In the genomic region with DNA sequence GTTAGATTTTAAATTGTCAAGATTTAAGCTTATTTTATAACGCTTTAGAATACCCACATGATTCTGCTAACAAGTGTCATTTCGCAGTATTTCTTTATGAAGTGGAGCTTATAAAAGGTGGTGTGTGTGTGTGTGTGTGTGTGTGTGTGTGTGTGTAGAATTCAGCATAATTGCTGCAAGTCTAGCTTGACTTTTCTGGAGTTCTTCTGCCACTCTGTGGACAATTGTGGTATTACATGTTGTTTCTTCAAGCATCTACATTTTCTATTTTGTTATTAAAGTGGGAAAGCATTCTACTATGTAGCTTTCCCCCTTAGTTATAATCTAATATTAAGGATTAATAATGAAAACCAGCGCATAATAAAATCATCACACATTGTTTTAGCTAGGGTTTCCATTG, we compare ENCODE assay signal across 9 mouse cellular contexts.
A peak's percentile ranks its signal among the peaks of the same experiment; 100 is the strongest.
DNase-seq lines count a peak whose midpoint lies in the region; ATAC-seq and TF ChIP-seq lines count a peak whose summit lies in the region.
"Had no signal": no experiment of that assay in that cellular context is flagged by ENCODE, and none has a peak within 500 bp of the region (broad histone marks: within the 10 kb centered on the region; RNA-seq: fewer than 3 reads in every experiment).

No protein-coding gene starts in this region.

- ATAC-seq in liver, postnatal 0 days: no peak
- no peak for ATAC-seq in liver, embryonic 11.5 days (replicated peaks; ENCODE audit: low FRiP score)
- ATAC-seq in intestine, embryonic 16.5 days: 0 out of 2 replicates have a peak, but pooled peaks have one; percentile 11
- ATAC-seq in forebrain, embryonic 12.5 days (ENCODE audit: low FRiP score): no peak

- no peaks in the 10 kb centered on the region for H3K36me3 ChIP-seq in liver, postnatal 0 days (replicated peaks; ENCODE audit: insufficient read depth, low read length)
- H3K36me3 ChIP-seq in liver, embryonic 11.5 days (ENCODE audit: control insufficient read depth, insufficient read depth, low read length): no peaks in the 10 kb centered on the region
- no peaks in the 10 kb centered on the region for H3K36me3 ChIP-seq in intestine, embryonic 16.5 days (ENCODE audit: control insufficient read depth, insufficient read depth, low read length)
- H3K36me3 ChIP-seq in forebrain, embryonic 12.5 days (replicated peaks): no peaks in the 10 kb centered on the region
- H3K36me3 ChIP-seq: heart, embryonic 13.5 days had no signal

- H3K27ac ChIP-seq in liver, postnatal 0 days (ENCODE audit: low read depth): no peak overlapping the region
- no peak overlapping the region for H3K27ac ChIP-seq in liver, embryonic 11.5 days (ENCODE audit: low read depth, low read length)
- H3K27ac ChIP-seq in intestine, embryonic 16.5 days (ENCODE audit: low read length): no peak overlapping the region
- H3K27ac ChIP-seq in forebrain, embryonic 12.5 days: no peak overlapping the region
- H3K27ac ChIP-seq: heart, embryonic 13.5 days had no signal

- H3K27me3 ChIP-seq in liver, postnatal 0 days (ENCODE audit: insufficient read depth, low read length): no peaks in the 10 kb centered on the region
- no peaks in the 10 kb centered on the region for H3K27me3 ChIP-seq in liver, embryonic 11.5 days (replicated peaks; ENCODE audit: control insufficient read depth, insufficient read depth, low read length)
- no peaks in the 10 kb centered on the region for H3K27me3 ChIP-seq in intestine, embryonic 16.5 days (replicated peaks; ENCODE audit: control insufficient read depth, insufficient read depth, low read length)
- H3K27me3 ChIP-seq in forebrain, embryonic 12.5 days: no peaks in the 10 kb centered on the region
- H3K27me3 ChIP-seq: heart, embryonic 13.5 days had no signal

- no peak overlapping the region for H3K4me2 ChIP-seq in liver, postnatal 0 days (ENCODE audit: low read depth, low read length)
- H3K4me2 ChIP-seq in liver, embryonic 11.5 days: no peak overlapping the region
- H3K4me2 ChIP-seq in intestine, embryonic 16.5 days (ENCODE audit: low read depth, low read length): no peak overlapping the region
- no peak overlapping the region for H3K4me2 ChIP-seq in forebrain, embryonic 12.5 days
- H3K4me2 ChIP-seq: heart, embryonic 13.5 days had no signal

- no peak for TF ChIP-seq EP300 in liver, postnatal 0 days (IDR thresholded peaks at IDR 0.05; ENCODE audit: low read depth)

- peak; percentile 70 for TF ChIP-seq CTCF in liver, postnatal 0 days (IDR thresholded peaks at IDR 0.05; ENCODE audit: low read depth)

- H3K4me1 ChIP-seq in liver, postnatal 0 days (ENCODE audit: insufficient read depth): no peaks in the 10 kb centered on the region
- H3K4me1 ChIP-seq in liver, embryonic 11.5 days (replicated peaks; ENCODE audit: control insufficient read depth, insufficient read depth, low read length): no peaks in the 10 kb centered on the region
- peaks cover 3% of the 10 kb centered on the region; the same call in 1 of the 2 replicates for H3K4me1 ChIP-seq in intestine, embryonic 16.5 days (ENCODE audit: control insufficient read depth, insufficient read depth, low read length)
- peaks cover 40% of the 10 kb centered on the region for H3K4me1 ChIP-seq in forebrain, embryonic 12.5 days

- no peak overlapping the region for H3K4me3 ChIP-seq in liver, postnatal 0 days (ENCODE audit: low read depth, low read length)
- H3K4me3 ChIP-seq in liver, embryonic 11.5 days (ENCODE audit: low read depth, low read length): no peak overlapping the region
- H3K4me3 ChIP-seq in intestine, embryonic 16.5 days (ENCODE audit: low read length): no peak overlapping the region
- H3K4me3 ChIP-seq in forebrain, embryonic 12.5 days (replicated peaks): no peak overlapping the region
- H3K4me3 ChIP-seq: heart, embryonic 13.5 days had no signal

- no peak overlapping the region for H3K9ac ChIP-seq in liver, postnatal 0 days (replicated peaks)
- H3K9ac ChIP-seq in liver, embryonic 11.5 days (ENCODE audit: low read depth, low read length): no peak overlapping the region
- H3K9ac ChIP-seq in intestine, embryonic 16.5 days (ENCODE audit: low read depth, low read length): no peak overlapping the region
- no peak overlapping the region for H3K9ac ChIP-seq in forebrain, embryonic 12.5 days
- H3K9ac ChIP-seq: heart, embryonic 13.5 days had no signal

- no peaks in the 10 kb centered on the region for H3K9me3 ChIP-seq in liver, postnatal 0 days (ENCODE audit: low read length)
- H3K9me3 ChIP-seq in liver, embryonic 11.5 days (ENCODE audit: control insufficient read depth, low read length): no peaks in the 10 kb centered on the region
- H3K9me3 ChIP-seq in intestine, embryonic 16.5 days (ENCODE audit: control insufficient read depth, low read length): no peaks in the 10 kb centered on the region
- H3K9me3 ChIP-seq in forebrain, embryonic 12.5 days: no peaks in the 10 kb centered on the region
- H3K9me3 ChIP-seq: heart, embryonic 13.5 days had no signal

- WGBS in liver, postnatal 0 days (ENCODE audit: insufficient replicate concordance): 20% methylated on average over 3 of the region's 3 CpGs
- WGBS in liver, embryonic 11.5 days: 17% methylated on average over 3 of the region's 3 CpGs
- 17% methylated on average over 3 of the region's 3 CpGs for WGBS in intestine, embryonic 16.5 days
- WGBS in forebrain, embryonic 12.5 days: 26% methylated on average over 3 of the region's 3 CpGs

- peak; percentile 42 for DNase-seq in adrenal gland, postnatal 14 days
- no peak for DNase-seq in adrenal gland, postnatal 25 days
- no peak for DNase-seq in liver, postnatal 0 days
- DNase-seq in liver, embryonic 11.5 days (ENCODE audit: low spot score): no peak
- peak; percentile 85 for DNase-seq in cerebellum, postnatal 14 days
- DNase-seq in mesoderm, embryonic 11.5 days (ENCODE audit: low read depth, low spot score): peak; percentile 80

Comparison
In these comparisons a context has a peak if more than half of its experiments do, and no peak if none do; other contexts are left out.
1. DNase-seq: peak in adrenal gland, postnatal 14 days (single experiment), cerebellum, postnatal 14 days (2 of 2) and mesoderm, embryonic 11.5 days (single experiment); none in adrenal gland, postnatal 25 days (single experiment), liver, postnatal 0 days (single experiment) and liver, embryonic 11.5 days (single experiment).